Mouse (Mus musculus): Measurements from ENCODE around the gene Nbeal1. TPM values are rescaled to one million over a fixed set of nuclear protein-coding genes. Genes with fewer than 3 reads are reported as not detected.
"Not testable (repeated sequence)": the region's sequence is repeated elsewhere in the genome, so short reads cannot be mapped to it uniquely, and the experiment has no call there.

Nbeal1 gene
- polyA plus RNA-seq, 2 experiments: 5.2 to 8.5 TPM

GRCm38 (mm10) chr1:60163676-60164075, 16.7 kb upstream of the Nbeal1 start:
- 87% methylated on average over 3 of the region's 3 CpGs for WGBS
- ATAC-seq (ENCODE audit: low FRiP score, low read depth): no peak

DNA sequence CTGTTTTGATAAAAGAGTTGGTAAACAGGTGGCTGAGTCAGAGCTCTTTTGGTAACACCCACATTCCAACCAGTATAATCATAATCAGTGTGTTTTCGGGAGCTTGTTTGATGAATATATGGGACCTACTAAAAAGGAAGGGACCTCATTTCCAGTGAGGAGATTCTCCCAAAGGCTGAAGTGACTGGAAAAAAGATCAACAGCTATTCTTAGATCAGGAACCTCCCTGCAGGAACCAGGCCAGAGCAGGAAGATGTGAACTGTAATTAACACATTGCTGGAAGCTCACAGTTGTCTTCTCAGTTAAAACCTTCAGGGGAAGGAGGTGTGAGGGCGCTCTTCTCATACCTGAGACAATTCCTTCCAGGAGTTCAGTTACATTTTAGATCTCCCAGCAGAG, 10.8 kb upstream of the Nbeal1 start:
- no peaks in the 10 kb centered on the region for H3K27me3 ChIP-seq (ENCODE audit: control insufficient read depth, insufficient read depth, low read length)
- H3K4me1 ChIP-seq (ENCODE audit: control insufficient read depth, insufficient read depth, low read length): no peaks in the 10 kb centered on the region
- H3K9me3 ChIP-seq (ENCODE audit: control insufficient read depth, low read length): no peaks in the 10 kb centered on the region
- DNase-seq (ENCODE audit: low spot score) (no peak), ATAC-seq (ENCODE audit: low FRiP score, low read depth) (no peak)
- H3K4me2 ChIP-seq (replicated peaks; ENCODE audit: low read depth, low read length, severe bottlenecking): no peak overlapping the region
- no peak overlapping the region for H3K9ac ChIP-seq (ENCODE audit: low read depth, low read length, severe bottlenecking)
- no peaks in the 10 kb centered on the region for H3K36me3 ChIP-seq (ENCODE audit: control insufficient read depth, insufficient read depth, low read length)
- TF ChIP-seq POLR2A (IDR thresholded peaks at IDR 0.05; ENCODE audit: borderline replicate concordance, extremely low read depth, insufficient read depth, insufficient read length): no peak
- no peak overlapping the region for H3K27ac ChIP-seq (replicated peaks; ENCODE audit: low read depth, low read length)
- WGBS: 79% methylated on average over 2 of the region's 2 CpGs
- H3K4me3 ChIP-seq (replicated peaks; ENCODE audit: low read length): no peak overlapping the region

More at GRCm38 (mm10) chr1:60163676-60164075, 16.7 kb upstream of the Nbeal1 start:
- H3K4me1 ChIP-seq (ENCODE audit: control insufficient read depth, insufficient read depth, low read length): no peaks in the 10 kb centered on the region
- H3K27me3 ChIP-seq (ENCODE audit: control insufficient read depth, insufficient read depth, low read length): no peaks in the 10 kb centered on the region
- no peak overlapping the region for H3K27ac ChIP-seq (replicated peaks; ENCODE audit: low read depth, low read length)
- no peak overlapping the region for H3K4me3 ChIP-seq (replicated peaks; ENCODE audit: low read length)
- H3K36me3 ChIP-seq (ENCODE audit: control insufficient read depth, insufficient read depth, low read length): no peaks in the 10 kb centered on the region
- no peak for TF ChIP-seq POLR2A (IDR thresholded peaks at IDR 0.05; ENCODE audit: borderline replicate concordance, extremely low read depth, insufficient read depth, insufficient read length)
- no peak overlapping the region for H3K4me2 ChIP-seq (replicated peaks; ENCODE audit: low read depth, low read length, severe bottlenecking)
- H3K9me3 ChIP-seq (ENCODE audit: control insufficient read depth, low read length): no peaks in the 10 kb centered on the region
- DNase-seq (ENCODE audit: low spot score): no peak
- H3K9ac ChIP-seq (ENCODE audit: low read depth, low read length, severe bottlenecking): no peak overlapping the region

DNA sequence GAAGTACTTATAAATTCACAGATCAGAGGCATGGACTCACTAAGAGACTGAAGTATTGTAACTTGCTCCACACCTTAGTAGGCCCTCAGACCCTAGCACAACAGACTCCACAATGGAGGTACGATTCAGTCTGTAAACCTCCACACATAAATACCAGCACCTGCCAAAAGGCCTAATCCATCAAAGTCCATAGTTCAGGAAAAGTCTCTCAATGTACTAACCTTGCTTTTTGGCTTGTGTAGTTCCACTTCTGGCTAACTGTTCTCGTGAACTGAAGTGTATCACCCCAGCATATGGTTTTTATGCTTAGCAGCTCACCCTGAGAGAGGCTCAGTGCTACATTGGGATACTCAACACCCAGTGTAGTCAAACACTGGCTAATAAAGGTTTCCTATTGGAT, 10.1 kb upstream of the Nbeal1 start:
- H3K36me3 ChIP-seq (ENCODE audit: control insufficient read depth, insufficient read depth, low read length): no peaks in the 10 kb centered on the region
- no peak overlapping the region for H3K4me3 ChIP-seq (replicated peaks; ENCODE audit: low read length)
- H3K9ac ChIP-seq (ENCODE audit: low read depth, low read length, severe bottlenecking): no peak overlapping the region
- no peak for TF ChIP-seq POLR2A (IDR thresholded peaks at IDR 0.05; ENCODE audit: borderline replicate concordance, extremely low read depth, insufficient read depth, insufficient read length)
- DNase-seq (ENCODE audit: low spot score): no peak
- H3K9me3 ChIP-seq (ENCODE audit: control insufficient read depth, low read length): no peaks in the 10 kb centered on the region
- 63% methylated on average over 2 of the region's 2 CpGs for WGBS
- no peaks in the 10 kb centered on the region for H3K4me1 ChIP-seq (ENCODE audit: control insufficient read depth, insufficient read depth, low read length)
- H3K27ac ChIP-seq (replicated peaks; ENCODE audit: low read depth, low read length): no peak overlapping the region
- no peaks in the 10 kb centered on the region for H3K27me3 ChIP-seq (ENCODE audit: control insufficient read depth, insufficient read depth, low read length)
- no peak for ATAC-seq (ENCODE audit: low FRiP score, low read depth)
- H3K4me2 ChIP-seq (replicated peaks; ENCODE audit: low read depth, low read length, severe bottlenecking): no peak overlapping the region

DNA sequence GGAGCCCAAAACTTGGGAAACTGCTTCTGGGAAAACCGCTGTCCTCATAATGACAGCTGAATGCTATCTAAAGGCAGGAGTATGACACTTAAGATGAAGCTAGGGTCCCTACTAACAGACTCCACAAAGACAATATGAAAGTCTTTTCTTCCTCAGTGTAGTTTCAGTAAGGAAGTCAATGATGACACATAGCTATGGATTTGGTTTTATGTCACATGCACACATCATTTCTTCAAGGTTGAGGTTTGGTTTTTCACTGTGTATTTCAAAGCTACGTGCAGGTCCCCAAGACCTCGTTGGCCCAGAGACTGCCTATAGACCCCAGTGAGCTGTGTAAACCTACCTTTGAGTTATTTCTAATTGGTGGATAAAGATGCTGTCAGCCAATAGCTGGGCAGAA, 7.3 kb upstream of the Nbeal1 start:
- H3K27me3 ChIP-seq (ENCODE audit: control insufficient read depth, insufficient read depth, low read length): no peaks in the 10 kb centered on the region
- no peak overlapping the region for H3K4me2 ChIP-seq (replicated peaks; ENCODE audit: low read depth, low read length, severe bottlenecking)
- H3K4me3 ChIP-seq (replicated peaks; ENCODE audit: low read length): no peak overlapping the region
- ATAC-seq (ENCODE audit: low FRiP score, low read depth): no peak
- DNase-seq (ENCODE audit: low spot score): no peak
- no peaks in the 10 kb centered on the region for H3K36me3 ChIP-seq (ENCODE audit: control insufficient read depth, insufficient read depth, low read length)
- no peak overlapping the region for H3K9ac ChIP-seq (ENCODE audit: low read depth, low read length, severe bottlenecking)
- WGBS: 82% methylated on average over 3 of the region's 3 CpGs
- H3K4me1 ChIP-seq (ENCODE audit: control insufficient read depth, insufficient read depth, low read length): no peaks in the 10 kb centered on the region
- no peak for TF ChIP-seq POLR2A (IDR thresholded peaks at IDR 0.05; ENCODE audit: borderline replicate concordance, extremely low read depth, insufficient read depth, insufficient read length)
- H3K9me3 ChIP-seq (ENCODE audit: control insufficient read depth, low read length): no peaks in the 10 kb centered on the region
- no peak overlapping the region for H3K27ac ChIP-seq (replicated peaks; ENCODE audit: low read depth, low read length)

GRCm38 (mm10) chr1:60177814-60178213, 2.6 kb upstream of the Nbeal1 start:
- not testable (repeated sequence) for H3K9me3 ChIP-seq (ENCODE audit: control insufficient read depth, low read length); H3K27ac ChIP-seq (replicated peaks; ENCODE audit: low read depth, low read length); H3K4me2 ChIP-seq (replicated peaks; ENCODE audit: low read depth, low read length, severe bottlenecking); ATAC-seq (ENCODE audit: low FRiP score, low read depth); H3K4me1 ChIP-seq (ENCODE audit: control insufficient read depth, insufficient read depth, low read length); H3K4me3 ChIP-seq (replicated peaks; ENCODE audit: low read length); H3K36me3 ChIP-seq (ENCODE audit: control insufficient read depth, insufficient read depth, low read length); DNase-seq (ENCODE audit: low spot score); H3K27me3 ChIP-seq (ENCODE audit: control insufficient read depth, insufficient read depth, low read length); H3K9ac ChIP-seq (ENCODE audit: low read depth, low read length, severe bottlenecking)
- WGBS: 73% methylated on average over 1 of the region's 1 CpGs

- Histone ChIP-seq H3K27me3 (ENCODE audit: control insufficient read depth, insufficient read depth, low read length) (no peaks in the 10 kb centered on the region), H3K9ac (ENCODE audit: low read depth, low read length, severe bottlenecking) (peak overlapping the region; percentile 77; the same call in 1 of the 2 replicates), H3K27ac (replicated peaks; ENCODE audit: low read depth, low read length) (no peak overlapping the region), H3K36me3 (ENCODE audit: control insufficient read depth, insufficient read depth, low read length) (no peaks in the 10 kb centered on the region), H3K4me1 (ENCODE audit: control insufficient read depth, insufficient read depth, low read length) (peaks cover 3% of the 10 kb centered on the region; the same call in 1 of the 2 replicates), H3K4me2 (replicated peaks; ENCODE audit: low read depth, low read length, severe bottlenecking) (peak overlapping the region; percentile 39), H3K9me3 (ENCODE audit: control insufficient read depth, low read length) (no peaks in the 10 kb centered on the region), H3K4me3 (replicated peaks; ENCODE audit: low read length) (peak overlapping the region; percentile 88; the same call in 1 of the 2 replicates)
- WGBS: 28% methylated on average over 4 of the region's 4 CpGs
- TF ChIP-seq POLR2A (IDR thresholded peaks at IDR 0.05; ENCODE audit: borderline replicate concordance, extremely low read depth, insufficient read depth, insufficient read length): no peak
- no peak for DNase-seq (ENCODE audit: low spot score)
- no peak for ATAC-seq (ENCODE audit: low FRiP score, low read depth)
Measured at GRCm38 (mm10) chr1:60179376-60179775, 1.0 kb upstream of the Nbeal1 start.
